Mouse (Mus musculus) ES-E14 (cell line): ENCODE results near the gene Reck.

Experiments used
- HCFC1 ChIP-seq: IDR thresholded peaks from 2 replicates; pipeline ENCODE4 v1.6.1; 2012; ENCODE audit warnings: low read length, inconsistent platforms, borderline replicate concordance; ENCODE audit not compliant: insufficient read depth
- MAFK ChIP-seq: IDR thresholded peaks from 2 replicates; pipeline ENCODE4 v1.6.1; 2014; ENCODE audit warnings: mild to moderate bottlenecking, low read depth, low read length, inconsistent platforms; ENCODE audit not compliant: insufficient read depth

- TF ChIP-seq MAFK = no peak
- TF ChIP-seq HCFC1 = 0 out of 2 replicates have a peak, but pooled peaks have one; percentile 20
Observed at GRCm38 (mm10) chr4:43957846-43958461, 82.6 kb downstream of the Reck start.
